Comparison of ENCODE assay signal across 8 mouse cellular contexts in the genomic region with DNA sequence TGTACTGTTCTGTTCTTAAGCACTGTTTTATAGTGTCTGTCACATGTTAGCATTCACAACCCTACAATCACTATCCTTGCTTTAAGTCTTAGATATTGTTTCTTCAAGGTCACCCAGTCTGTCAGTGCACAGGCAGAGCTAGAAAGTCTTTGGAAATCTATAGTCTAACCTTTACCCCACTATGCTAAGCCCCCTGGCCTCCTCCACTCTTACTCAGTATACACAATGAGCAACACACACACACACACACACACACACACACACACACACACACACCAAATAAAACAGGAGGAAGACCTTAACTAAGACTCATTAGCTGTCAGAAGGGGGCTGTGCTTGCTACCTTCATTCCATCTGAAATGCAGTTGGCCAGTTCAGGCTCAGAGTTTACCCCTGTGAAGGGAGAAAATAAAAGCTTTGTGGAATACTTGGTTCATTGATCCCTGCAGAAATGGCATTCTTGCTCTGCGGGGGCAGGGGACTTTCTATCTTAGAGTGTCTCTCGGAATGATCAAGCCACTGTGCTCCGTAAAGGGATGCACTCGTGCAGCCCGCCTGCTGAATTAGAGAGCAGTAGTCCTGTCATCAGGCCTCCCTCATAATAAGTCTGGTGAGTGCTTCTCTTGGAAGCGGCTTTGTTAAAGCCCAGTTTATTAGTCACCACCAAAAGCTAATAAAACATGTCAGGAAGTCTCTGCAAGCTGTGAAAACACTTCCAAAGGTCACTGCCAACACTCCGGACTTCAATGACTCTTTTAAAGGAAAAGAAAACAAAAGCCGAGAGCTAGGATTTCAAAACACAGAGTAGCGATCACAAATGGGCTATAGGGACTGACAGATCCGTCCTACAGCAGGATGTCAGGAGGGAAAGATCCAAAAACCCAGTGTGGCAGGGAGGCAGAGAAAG.
DNase-seq lines count a peak whose midpoint lies in the region; ATAC-seq and TF ChIP-seq lines count a peak whose summit lies in the region.

No protein-coding gene starts in this region.

- no peak overlapping the region for H3K4me3 ChIP-seq in lung, postnatal 0 days (ENCODE audit: low read depth, low read length)
- H3K4me3 ChIP-seq in hindbrain, embryonic 15.5 days, result no peak overlapping the region
- no peak overlapping the region for H3K4me3 ChIP-seq in liver, embryonic 16.5 days (ENCODE audit: low read depth, low read length)

- no peak for TF ChIP-seq CTCF in lung, postnatal 0 days (IDR thresholded peaks at IDR 0.05)

- peaks cover 6% of the 10 kb centered on the region; the same call in 1 of the 2 replicates for H3K4me1 ChIP-seq in lung, postnatal 0 days (ENCODE audit: insufficient read depth, low read depth, low read length)
- H3K4me1 ChIP-seq in hindbrain, embryonic 15.5 days (replicated peaks), result peaks cover 7% of the 10 kb centered on the region; the same call in 1 of the 2 replicates
- H3K4me1 ChIP-seq in liver, embryonic 16.5 days (ENCODE audit: control insufficient read depth, low read depth, low read length), result no peaks in the 10 kb centered on the region

- no peaks in the 10 kb centered on the region for H3K27me3 ChIP-seq in lung, postnatal 0 days (replicated peaks; ENCODE audit: insufficient read depth, low read length)
- H3K27me3 ChIP-seq in hindbrain, embryonic 15.5 days, result no peaks in the 10 kb centered on the region
- H3K27me3 ChIP-seq in liver, embryonic 16.5 days (ENCODE audit: control insufficient read depth, insufficient read depth, low read depth, low read length), result no peaks in the 10 kb centered on the region

- H3K9ac ChIP-seq in lung, postnatal 0 days (replicated peaks; ENCODE audit: low read depth), result no peak overlapping the region
- H3K9ac ChIP-seq in hindbrain, embryonic 15.5 days, result no peak overlapping the region
- H3K9ac ChIP-seq in liver, embryonic 16.5 days (ENCODE audit: low read depth, low read length), result no peak overlapping the region

- intact Hi-C loops in left cerebral cortex, postnatal 36 days (cut with DNase I), result no loop called here

- TF ChIP-seq EP300 in lung, postnatal 0 days (IDR thresholded peaks at IDR 0.05), result peak; percentile 39; the same call in 1 of the 2 replicates

- WGBS in lung, postnatal 0 days, result 13% methylated on average over 10 of the region's 10 CpGs
- 13% methylated on average over 10 of the region's 10 CpGs for WGBS in hindbrain, embryonic 15.5 days
- WGBS in liver, embryonic 16.5 days (ENCODE audit: insufficient replicate concordance), result 46% methylated on average over 10 of the region's 10 CpGs

- peak; percentile 58 for ATAC-seq in lung, postnatal 0 days
- no peak; the same call in 1 of the 2 replicates for ATAC-seq in hindbrain, embryonic 15.5 days (ENCODE audit: low FRiP score, low read depth)
- peak; percentile 60 for ATAC-seq in liver, embryonic 16.5 days (ENCODE audit: low read depth)

- no peak overlapping the region for H3K4me2 ChIP-seq in lung, postnatal 0 days (replicated peaks; ENCODE audit: low read depth, low read length)
- 0 out of 2 replicates have a peak overlapping the region, but pooled peaks have one; percentile 6 for H3K4me2 ChIP-seq in hindbrain, embryonic 15.5 days
- peak overlapping the region; percentile 30; the same call in 1 of the 2 replicates for H3K4me2 ChIP-seq in liver, embryonic 16.5 days (ENCODE audit: low read depth, low read length)

- H3K36me3 ChIP-seq in lung, postnatal 0 days (ENCODE audit: insufficient read depth, low read length), result no peaks in the 10 kb centered on the region
- no peaks in the 10 kb centered on the region for H3K36me3 ChIP-seq in hindbrain, embryonic 15.5 days
- H3K36me3 ChIP-seq in liver, embryonic 16.5 days (ENCODE audit: control insufficient read depth, insufficient read depth), result no peaks in the 10 kb centered on the region

- DNase-seq in lung, postnatal 0 days (ENCODE audit: low spot score), result peak; percentile 75
- DNase-seq in lung, postnatal 14 days, result no peak
- peak; percentile 70 for DNase-seq in yolk sac, embryonic 10.5 days (ENCODE audit: low spot score)
- DNase-seq in urinary bladder, postnatal 25 days (ENCODE audit: low spot score), result no peak
- DNase-seq in left cerebral cortex, adult 18-20 months (ENCODE audit: low spot score in 2 of 2), result no peak
- no peak for DNase-seq in left cerebral cortex, postnatal 36 days (ENCODE audit: low spot score in 2 of 2)

- H3K27ac ChIP-seq in lung, postnatal 0 days (ENCODE audit: low read length), result no peak overlapping the region
- 0 out of 2 replicates have a peak overlapping the region, but pooled peaks have one; percentile 34 for H3K27ac ChIP-seq in hindbrain, embryonic 15.5 days (replicated peaks)
- H3K27ac ChIP-seq in liver, embryonic 16.5 days (ENCODE audit: low read length), result peak overlapping the region; percentile 64

- H3K9me3 ChIP-seq in lung, postnatal 0 days (ENCODE audit: low read length), result no peaks in the 10 kb centered on the region
- H3K9me3 ChIP-seq in hindbrain, embryonic 15.5 days, result no peaks in the 10 kb centered on the region
- no peaks in the 10 kb centered on the region for H3K9me3 ChIP-seq in liver, embryonic 16.5 days (replicated peaks; ENCODE audit: control insufficient read depth, low read length)

Comparison
In these comparisons a context has a peak if more than half of its experiments do, and no peak if none do; other contexts are left out.
1. DNase-seq: peak in lung, postnatal 0 days (single experiment) and yolk sac, embryonic 10.5 days (single experiment); none in lung, postnatal 14 days (single experiment), urinary bladder, postnatal 25 days (single experiment), left cerebral cortex, adult 18-20 months (0 of 2) and left cerebral cortex, postnatal 36 days (0 of 2).